Mouse (Mus musculus) cerebral cortex, adult 2 months (tissue): ENCODE results near the gene Lexm.

Source experiments
- WGBS: fragments of 180-500 bp; shearing (Covaris S2); methylation state at CpG from one replicate; pipeline ENCODE4 v1.1.7; 2018; 5-methylcytosine and 5-hydroxymethylcytosine counted together

Lexm gene

GRCm38 (mm10) chr4:106617056-106617455 lies at the start of gene Lexm:
TSS of gene Lexm (minus strand) at chr4:106617241.
- 2% methylated on average over 18 of the region's 19 CpGs for WGBS

DNA sequence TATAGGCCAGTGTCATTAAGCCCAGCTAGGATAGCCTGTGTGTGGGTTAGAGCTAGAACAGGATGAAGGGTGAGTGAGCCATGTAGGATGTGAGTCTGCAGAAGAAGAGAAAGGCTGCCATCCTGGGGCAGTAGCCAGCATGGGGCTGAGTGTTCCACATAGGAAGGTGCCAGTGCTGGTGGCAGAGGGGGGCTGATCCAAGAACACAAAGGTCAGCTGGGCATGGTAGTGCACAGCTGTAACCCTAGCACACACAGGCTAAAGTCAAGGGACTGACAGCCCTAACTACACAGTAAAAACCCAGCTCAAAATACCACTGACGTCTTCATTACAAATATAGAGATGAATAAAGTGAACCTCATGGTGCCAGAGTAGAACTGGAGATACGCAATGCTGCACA lies 49.5 kb upstream of the Lexm start:
- 73% methylated on average over 2 of the region's 2 CpGs for whole genome bisulfite sequencing

- WGBS: 84% methylated on average over 10 of the region's 10 CpGs
These were observed 48.6 kb upstream of the Lexm start for GRCm38 (mm10) chr4:106665673-106666072.

DNA sequence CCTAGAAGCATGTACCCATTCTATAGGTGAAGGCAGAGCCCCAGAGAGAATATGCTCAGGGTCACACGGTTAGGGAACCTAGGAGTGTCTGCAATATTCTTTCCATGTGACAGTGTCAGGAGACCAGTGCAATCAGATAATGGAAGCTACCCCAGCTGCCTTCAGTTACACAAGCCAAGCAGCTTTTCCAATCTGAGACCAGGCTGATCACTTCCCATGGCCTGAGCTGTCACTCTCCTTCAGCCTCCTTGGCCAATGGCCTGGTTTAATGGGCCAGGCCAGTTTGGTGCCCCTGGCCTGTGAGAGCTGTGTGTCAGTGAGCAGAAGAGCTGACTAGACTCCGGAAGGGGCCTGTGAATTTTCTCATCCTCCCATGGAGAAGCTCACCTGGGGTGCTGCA lies 48.2 kb upstream of the Lexm start:
- 94% methylated on average over 2 of the region's 2 CpGs for WGBS

DNA sequence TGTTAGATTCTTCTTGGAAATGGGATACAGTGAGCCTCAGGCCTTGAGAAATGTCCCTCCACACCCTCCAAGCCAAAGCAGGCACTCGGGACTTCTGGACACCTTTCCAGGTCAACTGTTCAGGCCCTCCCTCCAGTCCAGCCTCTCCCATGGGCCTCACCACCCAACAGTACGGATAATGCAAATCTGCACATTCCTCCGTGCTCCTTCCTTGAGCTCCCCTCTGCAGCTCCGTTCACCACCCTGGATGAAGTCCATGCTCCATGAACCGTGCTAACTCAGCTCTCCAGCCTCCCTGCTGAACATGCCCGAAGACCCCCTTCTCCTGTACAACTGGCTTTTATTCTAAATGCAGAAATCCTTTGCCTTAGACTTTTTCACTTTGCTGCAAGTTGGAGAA lies 47.7 kb upstream of the Lexm start:
- 91% methylated on average over 6 of the region's 6 CpGs for WGBS

- 83% methylated on average over 5 of the region's 5 CpGs for WGBS
These were observed 47.0 kb upstream of the Lexm start for GRCm38 (mm10) chr4:106663956-106664470.

DNA sequence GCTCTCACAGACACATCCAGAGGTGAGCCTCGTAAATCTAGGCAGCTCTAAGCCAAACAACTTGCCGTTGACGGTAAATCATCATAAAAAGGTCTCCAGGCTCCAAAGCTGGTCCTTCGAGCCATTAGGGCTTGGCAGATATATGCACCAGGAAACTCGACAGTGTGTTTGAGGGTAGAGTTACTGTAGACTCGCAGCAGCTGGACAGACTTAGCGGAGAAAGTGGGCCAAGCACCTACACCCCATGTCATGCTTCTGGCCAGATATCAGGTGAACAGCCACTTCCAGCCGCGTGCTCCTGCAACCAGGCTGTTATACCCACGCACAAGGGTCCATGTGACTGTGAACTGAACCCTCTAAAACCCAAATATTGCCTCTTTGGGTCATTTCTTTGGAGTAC lies 38.6 kb upstream of the Lexm start:
- WGBS: 91% methylated on average over 10 of the region's 10 CpGs

DNA sequence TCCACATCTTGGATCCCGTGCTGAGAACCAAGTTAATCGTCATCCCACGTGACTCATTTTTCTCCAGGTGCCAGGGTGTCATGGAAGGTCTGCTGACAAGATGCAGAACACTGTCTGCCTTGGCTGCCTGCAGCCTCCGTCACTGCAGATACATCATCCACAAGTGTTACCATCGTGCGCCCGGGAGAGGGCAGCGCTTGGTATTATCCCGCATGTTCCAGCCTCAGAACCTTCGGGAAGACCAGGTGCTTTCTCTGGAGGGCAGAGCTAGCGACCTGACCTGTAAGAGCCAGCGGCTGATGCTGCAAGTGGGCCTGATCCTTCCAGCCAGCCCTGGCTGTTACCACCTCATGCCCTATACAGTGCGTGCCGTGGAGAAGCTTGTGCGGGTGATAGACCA lies 36.0 kb upstream of the Lexm start:
- 95% methylated on average over 15 of the region's 15 CpGs for WGBS

- 93% methylated on average over 3 of the region's 3 CpGs for WGBS
These were observed 35.5 kb upstream of the Lexm start for GRCm38 (mm10) chr4:106652546-106652945.

DNA sequence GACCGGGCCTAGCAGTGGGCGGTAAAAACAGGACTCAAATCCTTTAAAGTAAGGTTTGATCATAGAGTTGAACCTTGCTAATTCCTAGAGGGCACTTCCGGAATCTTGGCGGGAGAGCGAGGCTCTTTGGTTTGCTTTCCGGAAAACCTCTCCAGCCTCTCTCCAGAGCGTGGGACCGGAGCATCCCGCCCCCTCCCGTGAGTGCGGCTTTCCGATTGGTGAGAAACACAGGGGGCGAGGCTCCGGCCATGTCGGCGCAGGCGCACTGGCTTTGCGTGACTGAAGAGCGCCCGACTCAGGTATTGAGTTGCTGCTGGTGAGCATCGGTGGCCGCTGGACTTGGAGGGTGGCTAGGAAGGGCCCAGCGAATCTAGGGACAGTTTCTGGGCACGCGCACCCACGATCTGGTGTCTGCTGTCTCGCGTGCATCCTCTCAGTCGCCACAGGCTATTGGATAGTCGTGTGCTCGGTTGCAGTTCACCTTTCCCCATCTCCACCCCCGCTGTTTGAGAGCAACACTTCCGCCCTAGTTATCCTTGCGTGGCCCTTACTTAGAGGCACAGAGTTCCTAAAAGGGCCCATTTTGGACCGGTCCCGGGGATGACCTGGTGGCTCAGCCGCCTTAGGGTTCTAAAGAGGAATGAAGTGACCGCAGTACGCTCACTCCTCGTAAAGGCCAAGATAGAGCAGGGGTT lies 33.9 kb upstream of the Lexm start, which contains the start of gene Pars2:
Pars2 (plus strand) TSS at position 237 of the 695 bp plus-strand sequence.
- 3% methylated on average over 40 of the region's 40 CpGs for WGBS

- WGBS: 71% methylated on average over 6 of the region's 6 CpGs
These were observed 30.1 kb upstream of the Lexm start for GRCm38 (mm10) chr4:106647137-106647536.

DNA sequence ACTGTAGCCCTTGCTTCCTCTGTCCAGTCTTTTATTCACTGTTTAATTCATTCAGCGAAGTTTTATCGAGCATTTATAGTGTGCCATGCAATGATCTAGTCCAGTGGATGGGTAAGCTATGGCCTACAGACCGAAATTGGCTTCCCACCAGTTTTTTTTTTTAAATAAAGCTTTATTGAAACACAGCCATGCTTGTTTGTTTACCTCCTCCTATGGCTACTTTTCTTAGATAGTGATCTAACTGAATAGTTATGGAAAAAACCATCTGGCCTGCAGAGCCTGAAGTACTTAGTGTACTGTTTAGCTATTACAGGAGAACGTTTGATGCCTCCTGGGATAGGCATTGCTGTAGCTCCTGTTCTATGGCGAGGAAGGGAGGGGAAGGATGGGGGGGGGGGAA lies 28.8 kb upstream of the Lexm start:
- 78% methylated on average over 5 of the region's 5 CpGs for WGBS

DNA sequence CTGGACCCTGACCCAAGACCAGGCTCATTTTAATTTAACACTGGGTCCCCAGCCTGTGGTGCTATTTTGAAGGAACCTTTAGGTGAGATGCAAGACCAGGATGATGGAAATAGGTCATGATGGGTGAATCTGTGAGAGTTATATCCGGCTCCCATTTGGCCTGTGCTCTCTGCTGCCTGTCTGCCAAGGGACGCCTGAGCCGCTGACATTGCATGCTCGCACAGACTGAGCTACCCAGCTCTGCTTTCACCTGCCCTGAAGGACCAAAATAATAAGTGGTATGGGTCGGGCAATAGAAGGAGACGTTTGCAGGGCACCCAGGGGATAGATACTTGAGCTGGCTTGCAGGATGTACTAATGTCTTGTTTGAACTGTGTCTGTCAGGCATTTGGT lies 27.2 kb upstream of the Lexm start:
- WGBS: 75% methylated on average over 6 of the region's 6 CpGs

DNA sequence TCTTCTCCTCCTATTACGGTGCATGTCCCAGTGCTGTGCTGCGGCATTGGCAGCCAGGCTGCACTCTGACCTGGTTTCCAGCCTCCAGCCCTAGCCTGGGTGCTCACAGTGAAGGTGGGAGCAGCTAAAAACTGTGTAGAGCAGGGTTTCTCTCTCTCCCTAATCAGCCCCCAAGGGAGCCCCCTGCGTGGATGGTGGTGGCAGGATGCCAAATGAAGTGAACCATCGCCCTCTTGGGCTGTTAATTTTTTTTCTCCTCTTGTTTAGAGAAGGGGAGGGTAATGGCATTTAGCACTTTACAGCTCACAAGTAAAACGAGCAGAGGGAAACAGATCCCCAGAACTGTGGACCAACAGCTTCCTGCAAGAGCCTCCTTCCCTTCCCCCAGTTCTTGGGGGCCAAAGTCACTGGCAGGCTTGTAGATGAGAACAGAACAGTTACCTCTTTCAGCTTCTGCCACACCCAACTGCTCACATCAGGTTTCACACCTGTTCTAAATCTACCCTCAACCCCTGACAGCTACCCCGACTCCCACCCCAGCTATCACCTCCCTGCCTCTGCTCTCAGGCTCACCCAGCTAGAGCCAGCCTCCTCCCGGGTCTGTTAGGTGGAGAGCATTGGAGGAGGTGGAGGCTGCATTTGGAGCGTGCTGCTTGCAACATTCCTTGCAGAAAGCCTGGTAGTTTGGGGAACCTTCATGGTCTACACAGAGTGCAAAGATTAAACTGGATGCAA lies 26.6 kb upstream of the Lexm start:
- 26% methylated on average over 8 of the region's 8 CpGs for WGBS

GRCm38 (mm10) chr4:106634086-106634479 lies 17.0 kb upstream of the Lexm start:
- WGBS: 32% methylated on average over 9 of the region's 9 CpGs

- 21% methylated on average over 8 of the region's 8 CpGs for WGBS
These were observed 16.4 kb upstream of the Lexm start for GRCm38 (mm10) chr4:106633281-106634085.

- WGBS: 38% methylated on average over 1 of the region's 3 CpGs
These were observed 15.3 kb upstream of the Lexm start for GRCm38 (mm10) chr4:106632313-106632712.

DNA sequence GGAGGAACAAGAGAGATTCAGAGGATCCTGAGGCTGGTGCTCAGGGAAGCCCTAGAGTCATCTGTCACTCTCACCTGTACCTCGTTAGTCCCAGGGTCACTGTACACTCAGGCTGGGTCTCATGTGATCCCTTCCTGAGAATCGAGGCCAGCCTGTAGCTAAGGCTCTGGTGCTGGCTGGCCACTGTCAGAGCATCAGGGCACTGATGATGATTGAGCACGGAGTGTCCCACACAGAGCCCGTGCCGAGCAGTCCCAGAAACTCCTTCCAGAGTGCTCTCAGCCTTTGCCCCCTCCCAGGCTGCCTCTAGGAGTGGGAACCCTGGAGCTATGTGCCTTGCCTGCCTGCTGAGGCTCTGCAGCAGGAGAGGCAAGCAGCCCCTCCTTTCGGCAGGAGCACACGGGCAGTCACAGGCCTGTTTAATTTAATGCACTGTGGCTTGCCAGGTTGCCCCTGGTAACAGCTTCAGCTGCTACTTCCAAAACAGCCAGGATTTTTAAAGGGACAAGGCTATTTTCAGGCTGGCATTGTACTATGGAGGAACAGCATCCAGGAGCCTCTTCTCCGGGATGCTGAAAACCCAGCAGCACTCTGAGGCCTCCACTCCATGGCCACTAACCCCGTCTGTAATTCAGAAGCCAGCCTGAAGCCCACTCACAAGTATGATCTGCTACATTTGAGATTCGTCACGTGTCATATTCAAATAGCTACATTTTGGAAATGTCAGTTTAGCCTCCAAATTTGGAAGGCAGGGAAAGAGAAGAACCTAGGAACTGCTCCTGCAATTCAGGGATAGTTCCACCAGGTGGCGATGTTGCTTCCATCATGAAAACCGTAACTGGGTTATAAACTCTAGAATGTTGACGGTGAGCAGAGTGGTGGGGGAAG lies 13.5 kb upstream of the Lexm start:
- WGBS: 8% methylated on average over 14 of the region's 14 CpGs

GRCm38 (mm10) chr4:106629374-106629773 lies 12.3 kb upstream of the Lexm start:
- WGBS: 73% methylated on average over 5 of the region's 5 CpGs

GRCm38 (mm10) chr4:106628650-106629360 lies 11.8 kb upstream of the Lexm start:
- WGBS: 73% methylated on average over 9 of the region's 9 CpGs

DNA sequence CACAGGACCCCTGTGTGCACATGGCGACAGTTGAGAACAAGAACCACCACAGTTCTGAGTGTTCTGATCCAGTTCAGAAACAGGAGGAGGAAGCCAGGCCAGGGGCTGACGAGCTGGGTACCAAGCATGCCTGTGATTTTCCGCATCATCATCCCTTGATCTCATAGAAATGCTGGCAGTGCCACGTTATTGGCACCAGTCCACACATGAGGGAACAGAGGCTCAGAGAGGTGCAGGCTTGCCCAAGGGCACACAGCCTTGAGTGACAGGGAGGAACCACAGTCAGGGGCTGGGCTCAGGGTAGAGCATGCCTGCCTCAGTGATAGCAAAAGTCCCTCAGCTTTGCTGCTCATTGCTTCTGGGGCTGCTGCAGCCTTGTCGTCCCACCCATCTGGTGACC lies 10.8 kb upstream of the Lexm start:
- WGBS: 58% methylated on average over 5 of the region's 5 CpGs
